In the genomic region with DNA sequence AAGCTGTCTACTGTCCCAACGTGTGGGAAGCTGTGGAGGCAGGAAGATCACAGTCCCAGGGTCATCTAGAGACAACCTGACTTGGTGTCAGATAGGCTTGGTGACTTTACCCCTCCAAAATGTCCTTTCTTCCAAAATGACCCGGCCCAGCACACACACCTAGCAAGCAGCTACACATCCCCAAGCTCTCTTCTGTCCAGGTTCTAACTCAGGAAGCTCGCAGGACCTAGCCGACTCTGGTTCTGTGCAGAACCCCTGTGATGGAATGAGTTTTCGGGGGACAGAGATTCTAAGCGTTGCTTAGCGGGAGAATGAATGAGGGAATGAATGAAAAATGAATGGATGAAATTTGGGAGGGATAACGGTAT, we compare ENCODE assay signal across 7 mouse cellular contexts. TPM values are rescaled to one million over a fixed set of nuclear protein-coding genes. Genes with fewer than 3 reads are reported as not detected.
DNase-seq lines count a peak whose midpoint lies in the region; ATAC-seq and TF ChIP-seq lines count a peak whose summit lies in the region.

No protein-coding gene starts in this region.

- no peaks in the 10 kb centered on the region for H3K9me3 ChIP-seq in lung, embryonic 15.5 days
- no peaks in the 10 kb centered on the region for H3K9me3 ChIP-seq in limb, embryonic 10.5 days (replicated peaks)

- peaks cover 16% of the 10 kb centered on the region for H3K4me1 ChIP-seq in lung, embryonic 15.5 days
- H3K4me1 ChIP-seq in limb, embryonic 10.5 days: peaks cover 21% of the 10 kb centered on the region
- peaks cover 3% of the 10 kb centered on the region for H3K4me1 ChIP-seq in small intestine, adult 2 months (ENCODE audit: control insufficient read depth, insufficient read depth, insufficient read length, low read length)

- H3K27me3 ChIP-seq in lung, embryonic 15.5 days: no peaks in the 10 kb centered on the region
- peaks cover 17% of the 10 kb centered on the region; the same call in 1 of the 2 replicates for H3K27me3 ChIP-seq in limb, embryonic 10.5 days (ENCODE audit: low read depth, poor library complexity, severe bottlenecking)
- no peaks in the 10 kb centered on the region for H3K27me3 ChIP-seq in small intestine, adult 2 months (ENCODE audit: control insufficient read depth, insufficient read depth, low read length)

- no peaks in the 10 kb centered on the region for H3K36me3 ChIP-seq in lung, embryonic 15.5 days
- peaks cover 12% of the 10 kb centered on the region for H3K36me3 ChIP-seq in limb, embryonic 10.5 days
- H3K36me3 ChIP-seq in small intestine, adult 2 months (ENCODE audit: control insufficient read depth, insufficient read depth, low read length): no peaks in the 10 kb centered on the region

- no peak for TF ChIP-seq CTCF in small intestine, adult 2 months (IDR thresholded peaks at IDR 0.05; ENCODE audit: extremely low read depth, insufficient read length, insufficient replicate concordance, low read depth, low read length)

- ATAC-seq in lung, embryonic 15.5 days (ENCODE audit: borderline replicate concordance, extremely low read depth, low FRiP score, low TSS enrichment): peak; percentile 2; the same call in 1 of the 2 replicates
- ATAC-seq in erythroblast, adult 5-6 weeks (replicated peaks; ENCODE audit: low FRiP score, poor library complexity, severe bottlenecking): 0 out of 2 replicates have a peak, but pooled peaks have one; percentile 27

- H3K4me3 ChIP-seq in lung, embryonic 15.5 days: peak overlapping the region; percentile 78
- peak overlapping the region; percentile 86 for H3K4me3 ChIP-seq in limb, embryonic 10.5 days
- peak overlapping the region; percentile 89 for H3K4me3 ChIP-seq in small intestine, adult 2 months (ENCODE audit: low read depth, low read length)

- 12% methylated on average over 8 of the region's 8 CpGs for WGBS in lung, embryonic 15.5 days
- 21% methylated on average over 8 of the region's 8 CpGs for WGBS in limb, embryonic 10.5 days
- 8% methylated on average over 8 of the region's 8 CpGs for WGBS in small intestine, adult 2 months

- H3K9ac ChIP-seq in lung, embryonic 15.5 days: peak overlapping the region; percentile 75

- H3K4me2 ChIP-seq in lung, embryonic 15.5 days: peak overlapping the region; percentile 89

- DNase-seq in lung, postnatal 36 days: no peak
- no peak for DNase-seq in limb, embryonic 10.5 days (ENCODE audit: low spot score)
- no peak for DNase-seq in MN1 (ENCODE audit: low spot score)
- no peak for DNase-seq in layer of hippocampus, postnatal 10 days (ENCODE audit: low spot score in 2 of 2)

- peak overlapping the region; percentile 94 for H3K27ac ChIP-seq in lung, embryonic 15.5 days
- peak overlapping the region; percentile 97 for H3K27ac ChIP-seq in limb, embryonic 10.5 days
- H3K27ac ChIP-seq in small intestine, adult 2 months (ENCODE audit: insufficient read depth, low read depth, low read length): no peak overlapping the region

- TF ChIP-seq POLR2A in small intestine, adult 2 months (IDR thresholded peaks at IDR 0.05; ENCODE audit: low read depth, low read length): no peak

RNA-seq across cellular contexts. Expression of gene Map1s, which starts 0.3 kb away (rescaled TPM):
- polyA plus RNA-seq in lung, embryonic 15.5 days (2015; fragmentation: Nextera tagmentation; extraction: Ambion mirVana): 49.8 and 50.9 TPM in 2 replicates
- 2.3 and 4.0 TPM in 2 replicates for total RNA-seq in erythroblast, adult 5-6 weeks (2015; ENCODE audit: low replicate concordance)
- total RNA-seq in erythroblast, adult 5-6 weeks (2017; ENCODE audit: low replicate concordance): 2.2 and 3.1 TPM in 2 replicates
- polyA plus RNA-seq in limb, embryonic 10.5 days (2016; fragmentation: Nextera tagmentation; extraction: Ambion mirVana): 67.8 and 71.4 TPM in 2 replicates
- polyA plus RNA-seq in small intestine, adult 2 months (2012; rRNA removed): 21.9 and 32.9 TPM in 2 replicates
- 100 to 1,000 TPM in 1 of 2 experiments, 10 to 100 TPM in 1; 75.1 to 101 TPM for total RNA-seq in layer of hippocampus, postnatal 10 days (2021)

RNA-seq across cellular contexts. Expression of gene Rpl18a, which starts 8.2 kb away (rescaled TPM):
- polyA plus RNA-seq in lung, embryonic 15.5 days (2015; fragmentation: Nextera tagmentation; extraction: Ambion mirVana): 4,502 and 4,535 TPM in 2 replicates
- 1,597 and 1,896 TPM in 2 replicates for total RNA-seq in erythroblast, adult 5-6 weeks (2015; ENCODE audit: low replicate concordance)
- total RNA-seq in erythroblast, adult 5-6 weeks (2017; ENCODE audit: low replicate concordance): 369 and 492 TPM in 2 replicates
- polyA plus RNA-seq in limb, embryonic 10.5 days (2016; fragmentation: Nextera tagmentation; extraction: Ambion mirVana): 3,636 and 3,729 TPM in 2 replicates
- polyA plus RNA-seq in small intestine, adult 2 months (2012; rRNA removed): 2,725 and 5,728 TPM in 2 replicates
- total RNA-seq in layer of hippocampus, postnatal 10 days (2021): 100 to 1,000 TPM; 832 to 857 TPM

RNA-seq across cellular contexts. Expression of gene Slc5a5, which starts 12.9 kb away (rescaled TPM):
- 0.25 and 0.29 TPM in 2 replicates for polyA plus RNA-seq in lung, embryonic 15.5 days (2015; fragmentation: Nextera tagmentation; extraction: Ambion mirVana)
- not detected in 2 replicates for total RNA-seq in erythroblast, adult 5-6 weeks (2015; ENCODE audit: low replicate concordance)
- 0.17 TPM in 1 of 2 replicates, not detected in the other for total RNA-seq in erythroblast, adult 5-6 weeks (2017; ENCODE audit: low replicate concordance)
- 0.16 and 0.23 TPM in 2 replicates for polyA plus RNA-seq in limb, embryonic 10.5 days (2016; fragmentation: Nextera tagmentation; extraction: Ambion mirVana)
- 0.41 and 24.2 TPM in 2 replicates for polyA plus RNA-seq in small intestine, adult 2 months (2012; rRNA removed)
- 1 to 10 TPM; 5.2 to 6.9 TPM for total RNA-seq in layer of hippocampus, postnatal 10 days (2021)

RNA-seq across cellular contexts. Expression of gene Ccdc124, which starts 31.7 kb away (rescaled TPM):
- 112 and 118 TPM in 2 replicates for polyA plus RNA-seq in lung, embryonic 15.5 days (2015; fragmentation: Nextera tagmentation; extraction: Ambion mirVana)
- 12.3 and 14.2 TPM in 2 replicates for total RNA-seq in erythroblast, adult 5-6 weeks (2015; ENCODE audit: low replicate concordance)
- total RNA-seq in erythroblast, adult 5-6 weeks (2017; ENCODE audit: low replicate concordance): 11.7 and 13.4 TPM in 2 replicates
- 174 and 187 TPM in 2 replicates for polyA plus RNA-seq in limb, embryonic 10.5 days (2016; fragmentation: Nextera tagmentation; extraction: Ambion mirVana)
- 35.9 and 64.7 TPM in 2 replicates for polyA plus RNA-seq in small intestine, adult 2 months (2012; rRNA removed)
- 100 to 1,000 TPM in 1 of 2 experiments, 10 to 100 TPM in 1; 97.6 to 108 TPM for total RNA-seq in layer of hippocampus, postnatal 10 days (2021)

RNA-seq across cellular contexts. Expression of gene Kcnn1, which starts 42.4 kb away (rescaled TPM):
- polyA plus RNA-seq in lung, embryonic 15.5 days (2015; fragmentation: Nextera tagmentation; extraction: Ambion mirVana): 1.2 TPM in 2 replicates
- not detected in 2 replicates for total RNA-seq in erythroblast, adult 5-6 weeks (2015; ENCODE audit: low replicate concordance)
- total RNA-seq in erythroblast, adult 5-6 weeks (2017; ENCODE audit: low replicate concordance): not detected in 2 replicates
- 2.8 and 4.0 TPM in 2 replicates for polyA plus RNA-seq in limb, embryonic 10.5 days (2016; fragmentation: Nextera tagmentation; extraction: Ambion mirVana)
- polyA plus RNA-seq in small intestine, adult 2 months (2012; rRNA removed): 0.90 and 2.9 TPM in 2 replicates
- total RNA-seq in layer of hippocampus, postnatal 10 days (2021): 10 to 100 TPM; 25.3 to 28.3 TPM
